Mouse (Mus musculus): Measurements from ENCODE around the gene Brip1. TPM values are rescaled to one million over a fixed set of nuclear protein-coding genes. Genes with fewer than 3 reads are reported as not detected.

The Brip1 gene
- polyA plus RNA-seq, 1 experiment from 2014 or later = 6.2 TPM

Other genes starting within 250 kb of the Brip1 start
- 12.3 and 13.6 TPM in 2 replicates for gene Ints2, start 56.4 kb upstream of the Brip1 start, polyA plus RNA-seq (2014; fragmentation: Nextera tagmentation; extraction: Ambion mirVana)
- 8.9 and 9.3 TPM in 2 replicates for gene Med13, start 156.4 kb upstream of the Brip1 start, polyA plus RNA-seq (2014; fragmentation: Nextera tagmentation; extraction: Ambion mirVana)

Measured in heart, embryonic 14.5 days (tissue).